Mouse (Mus musculus) heart, embryonic 16.5 days (tissue): Measurements from ENCODE around the gene Lonp2. TPM values are rescaled to one million over a fixed set of nuclear protein-coding genes. Genes with fewer than 3 reads are reported as not detected.

Source experiments
- ATAC-seq: fragments of 200-750 bp; cut with Nextera tagmentation; replicated peaks from 2 replicates; pipeline ENCODE4 v1.8.0; 2017; ENCODE audit warnings: moderate number of reproducible peaks; ENCODE audit not compliant: insufficient read depth, low FRiP score; ENCODE audit errors: extremely low read depth
- H3K27ac ChIP-seq: fragments of 300-500 bp; sonication (generic); 2 replicates; pipeline ENCODE4 v1.5.1; 2014; ENCODE audit warnings: mild to moderate bottlenecking, low read length, control low read depth, moderate library complexity
- H3K27me3 ChIP-seq: fragments of 300-500 bp; sonication (generic); 2 replicates; pipeline ENCODE4 v1.6.1; 2014; ENCODE audit warnings: low read length, mixed read lengths; ENCODE audit not compliant: control insufficient read depth, insufficient read depth
- H3K36me3 ChIP-seq: fragments of 300-500 bp; sonication (generic); 2 replicates; pipeline ENCODE4 v1.6.1; 2014; ENCODE audit not compliant: control insufficient read depth, insufficient read depth
- H3K4me1 ChIP-seq: fragments of 300-500 bp; sonication (generic); 2 replicates; pipeline ENCODE4 v1.6.1; 2014; ENCODE audit warnings: low read length, mixed read lengths; ENCODE audit not compliant: control insufficient read depth, insufficient read depth
- H3K4me2 ChIP-seq: fragments of 300-500 bp; sonication (generic); 2 replicates; pipeline ENCODE4 v1.6.1; 2014; ENCODE audit warnings: low read depth, mild to moderate bottlenecking, control low read depth, low read length
- H3K4me3 ChIP-seq: fragments of 300-500 bp; sonication (generic); 2 replicates; pipeline ENCODE4 v1.5.1; 2014; ENCODE audit warnings: mild to moderate bottlenecking, control low read depth, low read length
- H3K9ac ChIP-seq: fragments of 300-500 bp; sonication (generic); 2 replicates; pipeline ENCODE4 v1.6.1; 2014; ENCODE audit warnings: low read length, control low read depth
- H3K9me3 ChIP-seq: fragments of 300-500 bp; sonication (generic); replicated peaks from 2 replicates; pipeline ENCODE4 v1.6.1; 2016; ENCODE audit warnings: low read length; ENCODE audit not compliant: control insufficient read depth
- WGBS: fragments of 180-500 bp; shearing (Covaris S2); extraction: QIAGEN DNeasy Blood & Tissue Kit; methylation state at CpG from one replicate; pipeline ENCODE4 v1.1.7; 2014; 5-methylcytosine and 5-hydroxymethylcytosine counted together
- polyA plus RNA-seq: library from polyadenylated mRNA; unstranded; fragments of >200 nt; fragmentation: Nextera tagmentation; extraction: Ambion mirVana; gene quantifications from 2 replicates; pipeline ENCODE4 v1.2.1, GENCODE M21; 2015

Lonp2 gene
- polyA plus RNA-seq, 1 experiment from 2014 or later = 71.9 TPM

DNA sequence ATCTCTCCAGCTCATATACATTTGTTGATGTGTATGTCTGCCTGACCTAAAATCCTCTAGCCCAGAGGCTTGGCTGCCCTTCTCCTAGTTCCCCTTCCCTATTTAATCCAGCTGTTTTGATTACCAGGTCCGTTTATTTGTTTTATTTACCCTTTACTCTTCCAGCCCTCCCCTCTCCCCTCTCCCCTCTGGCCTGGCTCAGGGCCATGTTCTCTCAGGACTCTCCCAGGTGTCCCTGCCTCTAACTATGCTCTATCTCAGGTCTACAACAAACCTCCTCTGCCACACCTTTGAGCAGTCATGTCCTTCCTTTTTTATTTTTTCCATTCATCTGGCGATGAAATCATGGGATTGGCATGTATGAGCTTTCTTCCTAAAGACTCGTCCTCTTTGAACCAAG is 106.5 kb downstream of the Lonp2 start:
- Histone ChIP-seq H3K4me1 (peaks cover 44% of the 10 kb centered on the region), H3K4me3 (no peak overlapping the region), H3K9ac (no peak overlapping the region), H3K27ac (no peak overlapping the region), H3K27me3 (no peaks in the 10 kb centered on the region), H3K36me3 (no peaks in the 10 kb centered on the region), H3K9me3 (no peaks in the 10 kb centered on the region), H3K4me2 (no peak overlapping the region)
- WGBS = 31% methylated on average over 3 of the region's 3 CpGs
- ATAC-seq = no peak

- Histone ChIP-seq H3K27me3 (no peaks in the 10 kb centered on the region), H3K27ac (no peak overlapping the region), H3K9ac (no peak overlapping the region), H3K36me3 (no peaks in the 10 kb centered on the region), H3K4me3 (no peak overlapping the region), H3K4me2 (no peak overlapping the region), H3K9me3 (no peaks in the 10 kb centered on the region), H3K4me1 (peaks cover 50% of the 10 kb centered on the region)
- 84% methylated on average over 1 of the region's 1 CpGs for WGBS
- ATAC-seq = no peak
Measured at GRCm38 (mm10) chr8:86730860-86731259, 107.0 kb downstream of the Lonp2 start.

DNA sequence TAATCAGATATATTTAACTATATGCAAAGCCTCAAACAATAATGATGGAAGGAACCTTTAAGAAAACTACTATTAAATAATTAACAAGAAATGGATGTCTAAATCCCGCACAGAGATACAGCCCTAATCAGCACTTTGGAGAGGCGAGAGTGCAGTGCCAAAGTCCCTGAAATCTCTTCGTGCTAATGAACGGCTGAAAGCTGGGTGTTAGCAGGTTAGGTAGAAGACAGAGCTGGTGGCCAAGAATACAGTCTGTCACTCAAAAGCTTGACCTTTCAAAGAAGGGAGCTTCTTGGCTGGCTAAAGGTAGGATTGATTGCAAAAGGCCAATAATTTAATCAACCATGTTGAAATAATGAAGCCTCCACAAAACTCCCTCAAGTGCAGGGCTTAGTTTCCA is 110.3 kb downstream of the Lonp2 start:
- no peaks in the 10 kb centered on the region for H3K9me3 ChIP-seq
- no peak overlapping the region for H3K4me3 ChIP-seq
- no peaks in the 10 kb centered on the region for H3K27me3 ChIP-seq
- H3K9ac ChIP-seq = no peak overlapping the region
- H3K36me3 ChIP-seq = no peaks in the 10 kb centered on the region
- no peak overlapping the region for H3K4me2 ChIP-seq
- 31% methylated on average over 4 of the region's 4 CpGs for WGBS
- no peak for ATAC-seq
- H3K27ac ChIP-seq = no peak overlapping the region
- peaks cover 51% of the 10 kb centered on the region for H3K4me1 ChIP-seq

DNA sequence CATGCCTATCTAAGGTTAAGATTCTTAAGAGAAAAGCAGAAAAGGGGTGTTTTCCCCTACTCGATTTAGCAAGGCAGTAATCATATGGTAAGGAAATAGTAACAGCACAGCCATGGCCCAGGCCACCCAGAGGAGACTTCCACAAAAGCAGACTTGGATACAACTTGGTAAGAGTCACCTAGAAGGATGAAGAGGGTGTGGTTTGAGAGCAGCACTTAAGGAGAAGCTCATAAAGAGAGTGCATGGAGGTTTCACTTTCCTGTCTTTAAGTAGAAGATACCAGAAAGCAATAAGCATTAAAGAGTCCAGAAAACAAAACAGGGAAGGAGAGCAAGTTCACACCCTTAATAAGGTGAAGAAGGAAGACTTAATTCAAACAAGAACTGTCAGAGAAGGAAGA is 111.1 kb downstream of the Lonp2 start:
- Histone ChIP-seq H3K27ac (no peak overlapping the region), H3K36me3 (no peaks in the 10 kb centered on the region), H3K4me1 (peaks cover 49% of the 10 kb centered on the region), H3K4me3 (no peak overlapping the region), H3K9ac (0 out of 2 replicates have a peak overlapping the region, but pooled peaks have one; percentile 9), H3K4me2 (no peak overlapping the region), H3K9me3 (no peaks in the 10 kb centered on the region), H3K27me3 (no peaks in the 10 kb centered on the region)
- ATAC-seq = no peak
- 69% methylated on average over 1 of the region's 1 CpGs for WGBS

GRCm38 (mm10) chr8:86735446-86736111 is 111.7 kb downstream of the Lonp2 start:
- no peak overlapping the region for H3K4me2 ChIP-seq
- peak overlapping the region; percentile 43 for H3K27ac ChIP-seq
- 16% methylated on average over 3 of the region's 3 CpGs for WGBS

DNA sequence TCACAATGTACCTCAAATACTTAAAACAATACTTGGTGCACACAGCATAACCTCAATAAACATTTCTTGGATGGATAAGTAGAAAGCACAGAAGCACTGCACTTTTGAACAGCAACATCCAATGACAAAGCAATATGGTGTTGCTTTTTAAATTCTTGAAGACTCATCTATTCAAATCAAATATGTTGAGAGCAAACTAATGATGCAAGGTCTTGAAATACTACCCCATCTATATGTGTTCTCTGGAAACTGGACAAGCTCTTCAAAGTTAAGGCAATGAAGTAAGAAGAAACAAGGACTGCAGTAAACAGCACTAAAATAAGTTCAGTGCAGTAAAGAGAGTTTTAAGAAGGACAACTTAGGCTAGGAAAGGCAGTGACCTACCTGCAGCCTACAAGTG is 117.1 kb downstream of the Lonp2 start:
- peaks cover 46% of the 10 kb centered on the region for H3K4me1 ChIP-seq
- H3K4me3 ChIP-seq = no peak overlapping the region
- no peaks in the 10 kb centered on the region for H3K9me3 ChIP-seq
- no peak overlapping the region for H3K4me2 ChIP-seq
- no peaks in the 10 kb centered on the region for H3K27me3 ChIP-seq
- H3K36me3 ChIP-seq = no peaks in the 10 kb centered on the region
- no peak overlapping the region for H3K9ac ChIP-seq
- ATAC-seq = no peak
- no peak overlapping the region for H3K27ac ChIP-seq

More at GRCm38 (mm10) chr8:86735446-86736111, 111.7 kb downstream of the Lonp2 start:
- no peak for ATAC-seq
- 0 out of 2 replicates have a peak overlapping the region, but pooled peaks have one; percentile 9 for H3K9ac ChIP-seq
- H3K4me3 ChIP-seq = no peak overlapping the region
- no peaks in the 10 kb centered on the region for H3K36me3 ChIP-seq
- peaks cover 46% of the 10 kb centered on the region for H3K4me1 ChIP-seq
- no peaks in the 10 kb centered on the region for H3K27me3 ChIP-seq
- no peaks in the 10 kb centered on the region for H3K9me3 ChIP-seq

GRCm38 (mm10) chr8:86741627-86742026 is 117.8 kb downstream of the Lonp2 start:
- Histone ChIP-seq H3K27ac (no peak overlapping the region), H3K9ac (no peak overlapping the region), H3K4me3 (no peak overlapping the region), H3K27me3 (no peaks in the 10 kb centered on the region), H3K4me2 (no peak overlapping the region), H3K36me3 (no peaks in the 10 kb centered on the region), H3K9me3 (no peaks in the 10 kb centered on the region), H3K4me1 (peaks cover 44% of the 10 kb centered on the region)
- no peak for ATAC-seq

- H3K4me1 ChIP-seq = peaks cover 44% of the 10 kb centered on the region
- 66% methylated on average over 7 of the region's 7 CpGs for WGBS
- H3K9ac ChIP-seq = peak overlapping the region; percentile 15; the same call in 1 of the 2 replicates
Measured at GRCm38 (mm10) chr8:86742605-86743345, 118.9 kb downstream of the Lonp2 start.

More at GRCm38 (mm10) chr8:86742605-86743345, 118.9 kb downstream of the Lonp2 start:
- no peak overlapping the region for H3K4me3 ChIP-seq
- no peaks in the 10 kb centered on the region for H3K9me3 ChIP-seq
- H3K27ac ChIP-seq = peak overlapping the region; percentile 23
- ATAC-seq = no peak
- no peak overlapping the region for H3K4me2 ChIP-seq
- H3K36me3 ChIP-seq = no peaks in the 10 kb centered on the region
- H3K27me3 ChIP-seq = no peaks in the 10 kb centered on the region
